Mouse (Mus musculus): ENCODE measurements around the gene Six5.

- TF ChIP-seq EP300 (IDR thresholded peaks at IDR 0.05) (no peak), CTCF (IDR thresholded peaks at IDR 0.05) (no peak)
Observed at GRCm38 (mm10) chr7:19094471-19094825, at the start of gene Six5.

Measured in lung, postnatal 0 days (tissue).